In the genomic region with DNA sequence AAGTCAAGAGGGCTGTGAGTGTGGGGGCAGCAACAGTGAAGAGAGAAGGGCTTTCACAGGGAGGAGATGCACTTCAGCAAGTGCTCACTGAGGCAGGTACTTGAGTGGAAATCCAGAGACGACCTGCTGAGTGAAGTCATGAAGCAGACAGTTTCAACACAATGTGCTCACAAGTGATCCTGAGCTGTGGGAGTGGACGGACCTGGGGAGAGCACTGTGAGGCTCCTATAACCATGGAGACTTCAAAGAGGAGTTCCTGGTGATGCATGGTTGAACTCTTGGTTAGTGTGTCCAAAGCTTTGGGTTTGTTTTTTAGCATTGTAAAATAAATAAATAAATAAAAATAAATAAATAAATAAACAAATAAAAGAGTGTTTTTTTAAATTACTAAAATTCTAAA, we compare ENCODE assay signal across 25 mouse cellular contexts.
"Had no signal": no experiment of that assay in that cellular context is flagged by ENCODE, and none has a peak within 500 bp of the region (broad histone marks: within the 10 kb centered on the region; RNA-seq: fewer than 3 reads in every experiment).

No protein-coding gene starts in this region.

- H3K27me3 ChIP-seq: heart, embryonic 12.5 days; hindbrain, embryonic 12.5 days; intestine, embryonic 15.5 days; limb, embryonic 12.5 days; liver, embryonic 13.5 days had no signal

- H3K27ac ChIP-seq: gastrocnemius, adult 2 months; heart, embryonic 10.5 days; hindbrain, embryonic 10.5 days; hindbrain, embryonic 12.5 days; hindbrain, embryonic 14.5 days; intestine, embryonic 15.5 days; left cerebral cortex, adult 2 months; limb, embryonic 10.5 days; limb, embryonic 12.5 days; liver, embryonic 13.5 days had no signal

- H3K9me3 ChIP-seq: heart, embryonic 10.5 days; heart, embryonic 12.5 days; hindbrain, embryonic 10.5 days; hindbrain, embryonic 12.5 days; intestine, embryonic 15.5 days; limb, embryonic 10.5 days; limb, embryonic 12.5 days; liver, embryonic 13.5 days had no signal

- ATAC-seq: forebrain, embryonic 16.5 days; hindbrain, embryonic 16.5 days; inflammation-experienced regulatory T-cells, adult 6 months; intestine, embryonic 15.5 days; intestine, postnatal 0 days had no signal

- H3K4me1 ChIP-seq: heart, embryonic 10.5 days; heart, embryonic 12.5 days; hindbrain, embryonic 10.5 days; hindbrain, embryonic 12.5 days; intestine, embryonic 15.5 days; limb, embryonic 10.5 days; limb, embryonic 12.5 days; liver, embryonic 13.5 days had no signal

- H3K4me2 ChIP-seq: heart, embryonic 12.5 days; hindbrain, embryonic 12.5 days; hindbrain, embryonic 14.5 days; intestine, embryonic 15.5 days; limb, embryonic 12.5 days; liver, embryonic 11.5 days; liver, embryonic 13.5 days had no signal

- H3K4me3 ChIP-seq: gastrocnemius, adult 2 months; heart, embryonic 10.5 days; heart, embryonic 12.5 days; hindbrain, embryonic 10.5 days; hindbrain, embryonic 12.5 days; intestine, embryonic 15.5 days; left cerebral cortex, adult 2 months; limb, embryonic 10.5 days; limb, embryonic 12.5 days; liver, embryonic 13.5 days had no signal

- DNase-seq: gastrocnemius, adult 2 months; gastrocnemius, postnatal 10 days; gastrocnemius, postnatal 25 days; heart, adult 18-20 months; heart, postnatal 10 days; heart, postnatal 4 days; kidney, adult 9 months; kidney, postnatal 25 days; kidney, postnatal 4 days; liver; liver, embryonic 13.5 days had no signal

- H3K9ac ChIP-seq: heart, embryonic 12.5 days; hindbrain, embryonic 12.5 days; hindbrain, embryonic 14.5 days; intestine, embryonic 15.5 days; limb, embryonic 12.5 days; liver, embryonic 13.5 days had no signal

- H3K36me3 ChIP-seq: heart, embryonic 10.5 days; heart, embryonic 12.5 days; hindbrain, embryonic 10.5 days; hindbrain, embryonic 12.5 days; intestine, embryonic 15.5 days; limb, embryonic 10.5 days; limb, embryonic 12.5 days; liver, embryonic 13.5 days had no signal
